Mouse (Mus musculus) ES-Bruce4 (cell line): Measurements from ENCODE around the gene Men1. TPM values are rescaled to one million over a fixed set of nuclear protein-coding genes. Genes with fewer than 3 reads are reported as not detected.

Experiments
- H3K27ac ChIP-seq: 2 replicates; pipeline ENCODE4 v1.5.1; 2012; ENCODE audit warnings: low read length, inconsistent platforms; ENCODE audit not compliant: insufficient read depth
- H3K27me3 ChIP-seq: 2 replicates; pipeline ENCODE4 v1.6.1; 2012; ENCODE audit warnings: mild to moderate bottlenecking, low read length, inconsistent platforms; ENCODE audit not compliant: control insufficient read depth, poor library complexity, insufficient read depth, severe bottlenecking
- H3K36me3 ChIP-seq: 2 replicates; pipeline ENCODE4 v1.6.1; 2012; ENCODE audit warnings: inconsistent platforms, mild to moderate bottlenecking, low read length, moderate library complexity; ENCODE audit not compliant: control insufficient read depth, poor library complexity, insufficient read depth, severe bottlenecking
- H3K4me1 ChIP-seq: one replicate; pipeline ENCODE4 v1.8.1; 2011; ENCODE audit warnings: low read length; ENCODE audit not compliant: control insufficient read depth, insufficient read depth
- H3K4me3 ChIP-seq: 2 replicates; pipeline ENCODE4 v1.5.1; 2011; ENCODE audit warnings: low read depth, mild to moderate bottlenecking, low read length
- H3K9ac ChIP-seq: 2 replicates; pipeline ENCODE4 v1.6.1; 2012; ENCODE audit warnings: low read depth, mild to moderate bottlenecking, inconsistent platforms; ENCODE audit not compliant: poor library complexity, severe bottlenecking
- H3K9me3 ChIP-seq: replicated peaks from 2 replicates; pipeline ENCODE4 v1.6.1; 2012; ENCODE audit warnings: mild to moderate bottlenecking, low read length, inconsistent platforms; ENCODE audit not compliant: control insufficient read depth, poor library complexity, insufficient read depth, severe bottlenecking
- CTCF ChIP-seq: IDR thresholded peaks from one replicate; pipeline ENCODE4 v1.8.1; 2011; ENCODE audit warnings: low read depth, low read length
- EP300 ChIP-seq: IDR thresholded peaks from 2 replicates; pipeline ENCODE4 v1.6.1; 2011; ENCODE audit warnings: low read depth, low read length; ENCODE audit not compliant: insufficient read depth
- POLR2A ChIP-seq: IDR thresholded peaks from one replicate; pipeline ENCODE4 v1.8.1; 2011; ENCODE audit warnings: low read length; ENCODE audit not compliant: insufficient read depth
- polyA plus RNA-seq: library from polyadenylated mRNA; stranded (reverse); fragments of >200 nt; gene quantifications from 2 replicates; pipeline ENCODE4 v1.2.4, GENCODE M21; 2011; ENCODE audit warnings: low read depth; ENCODE audit not compliant: missing spikeins, insufficient read depth, insufficient read length

The Men1 gene
- polyA plus RNA-seq, 1 experiment: 40.5 TPM

DNA sequence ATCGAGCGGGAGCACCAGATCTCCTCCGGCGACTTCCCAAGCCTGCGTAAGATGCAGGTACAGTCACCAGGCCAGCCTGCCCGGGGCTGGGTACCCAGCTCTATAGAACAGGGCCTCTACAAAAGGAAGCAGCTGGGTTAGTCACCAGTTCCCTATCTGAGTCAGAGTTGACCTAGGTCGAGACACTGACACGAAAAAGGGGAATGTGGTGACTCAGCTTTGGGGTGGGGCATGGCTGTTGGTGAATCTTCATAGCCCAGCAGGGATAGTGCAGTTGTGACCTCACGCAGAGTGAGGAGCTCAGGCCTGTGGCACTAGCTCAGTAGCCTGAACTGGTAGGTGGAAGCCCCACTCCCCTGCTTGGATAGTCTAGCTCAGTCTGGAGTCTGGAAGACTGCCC is 37.1 kb upstream of the Men1 start:
- Histone ChIP-seq H3K36me3 (peaks cover 22% of the 10 kb centered on the region), H3K4me1 (peaks cover 11% of the 10 kb centered on the region), H3K9ac (no peak overlapping the region), H3K9me3 (no peaks in the 10 kb centered on the region), H3K4me3 (no peak overlapping the region), H3K27ac (peak overlapping the region; percentile 14; the same call in 1 of the 2 replicates), H3K27me3 (no peaks in the 10 kb centered on the region)
- TF ChIP-seq EP300 (no peak), CTCF (no peak), POLR2A (no peak)

DNA sequence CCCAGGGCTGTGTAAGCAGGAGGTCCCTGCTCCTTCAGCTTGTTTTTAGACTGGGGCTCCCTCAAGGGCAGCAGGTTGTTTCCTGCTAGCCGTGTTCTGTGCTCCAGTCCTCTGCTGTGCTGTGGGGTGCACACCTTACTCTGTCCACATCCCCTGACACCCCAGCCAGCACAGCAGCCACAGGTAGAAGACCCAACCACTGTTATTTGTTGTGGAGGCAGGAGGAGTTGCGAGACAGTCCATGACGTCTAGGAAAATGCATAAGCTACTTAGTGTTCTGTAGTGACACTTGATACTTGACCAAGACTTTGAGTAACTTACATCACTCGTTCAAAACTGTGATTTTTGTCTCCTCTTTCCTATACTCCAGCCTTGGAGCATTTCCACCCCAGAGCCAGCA is 35.8 kb upstream of the Men1 start:
- H3K27me3 ChIP-seq: no peaks in the 10 kb centered on the region
- no peak overlapping the region for H3K4me3 ChIP-seq
- H3K9ac ChIP-seq: no peak overlapping the region
- no peaks in the 10 kb centered on the region for H3K9me3 ChIP-seq
- no peak overlapping the region for H3K27ac ChIP-seq
- peaks cover 11% of the 10 kb centered on the region for H3K4me1 ChIP-seq
- TF ChIP-seq EP300 (no peak), POLR2A (no peak), CTCF (no peak)
- H3K36me3 ChIP-seq: peaks cover 19% of the 10 kb centered on the region

DNA sequence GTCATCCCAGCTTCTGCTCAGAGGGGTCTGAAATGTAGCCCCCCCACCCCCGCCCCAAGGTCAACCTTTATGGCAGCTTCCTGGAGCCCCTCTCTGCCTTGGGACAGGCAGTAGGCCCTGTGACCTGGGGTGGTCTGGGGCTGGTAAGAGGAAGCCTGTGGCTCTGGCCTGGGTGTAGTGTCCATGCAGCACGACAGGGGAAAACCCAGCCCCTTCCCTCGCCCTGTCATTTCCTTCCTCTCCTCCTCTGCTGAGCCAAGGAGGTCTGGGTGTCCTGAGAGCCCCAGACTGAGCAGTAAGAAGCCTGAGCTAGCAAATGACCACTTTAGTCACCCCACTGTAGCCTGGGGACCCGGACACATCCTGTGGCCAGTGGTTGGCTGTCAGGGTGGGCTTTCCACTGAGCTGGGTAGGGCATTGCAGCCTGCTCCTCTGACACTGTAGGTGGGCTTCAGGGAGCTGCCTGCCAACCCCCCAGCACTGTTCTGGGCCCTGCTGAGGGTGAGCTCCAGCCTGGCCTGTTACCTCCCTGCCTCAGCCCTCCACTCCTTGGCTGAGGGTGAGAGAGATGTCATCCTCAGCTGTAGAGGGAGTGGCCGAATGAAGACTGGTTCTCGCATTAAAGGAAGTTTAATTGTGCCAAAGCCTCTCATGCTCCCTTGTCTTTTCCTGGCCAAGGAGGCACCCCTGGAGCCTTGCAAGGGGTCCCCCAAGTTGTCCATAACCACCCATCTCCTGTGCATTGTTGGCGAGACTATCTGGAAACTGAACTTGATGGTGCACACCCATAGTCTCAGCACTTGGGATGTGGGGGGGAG is 35.1 kb upstream of the Men1 start:
- no peak overlapping the region for H3K4me3 ChIP-seq
- H3K9ac ChIP-seq: no peak overlapping the region
- H3K36me3 ChIP-seq: peaks cover 19% of the 10 kb centered on the region
- H3K9me3 ChIP-seq: no peaks in the 10 kb centered on the region
- TF ChIP-seq EP300 (no peak), CTCF (no peak), POLR2A (no peak)
- H3K27me3 ChIP-seq: no peaks in the 10 kb centered on the region
- peaks cover 11% of the 10 kb centered on the region for H3K4me1 ChIP-seq
- H3K27ac ChIP-seq: 0 out of 2 replicates have a peak overlapping the region, but pooled peaks have one; percentile 13

DNA sequence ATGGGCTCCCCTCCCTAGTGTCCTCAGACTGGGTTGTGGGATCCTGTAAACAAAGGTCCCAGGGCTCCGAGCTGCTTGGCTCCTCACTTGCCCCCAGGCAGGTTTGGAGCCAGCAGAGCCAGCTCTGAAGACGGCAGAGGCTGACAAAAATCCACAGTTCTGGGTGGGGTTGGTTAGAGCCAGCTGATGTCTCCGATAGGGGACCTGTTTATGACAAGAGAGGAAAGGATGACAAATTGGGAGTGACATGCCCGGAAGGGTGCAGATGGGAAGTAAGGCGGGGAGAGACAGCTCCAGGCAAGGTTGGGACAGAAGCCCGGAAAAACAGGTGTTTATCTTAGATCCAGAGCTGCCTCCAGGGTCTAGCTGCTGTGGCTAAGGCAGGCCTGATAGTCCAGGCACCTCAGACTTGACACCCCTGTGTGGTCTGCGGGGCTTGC is 34.4 kb upstream of the Men1 start:
- no peaks in the 10 kb centered on the region for H3K9me3 ChIP-seq
- H3K27me3 ChIP-seq: no peaks in the 10 kb centered on the region
- peaks cover 14% of the 10 kb centered on the region for H3K36me3 ChIP-seq
- peak overlapping the region; percentile 34; the same call in 1 of the 2 replicates for H3K27ac ChIP-seq
- H3K9ac ChIP-seq: no peak overlapping the region
- H3K4me1 ChIP-seq: peaks cover 11% of the 10 kb centered on the region
- TF ChIP-seq CTCF (no peak), POLR2A (no peak), EP300 (no peak; the same call in 1 of the 2 replicates)
- no peak overlapping the region for H3K4me3 ChIP-seq

DNA sequence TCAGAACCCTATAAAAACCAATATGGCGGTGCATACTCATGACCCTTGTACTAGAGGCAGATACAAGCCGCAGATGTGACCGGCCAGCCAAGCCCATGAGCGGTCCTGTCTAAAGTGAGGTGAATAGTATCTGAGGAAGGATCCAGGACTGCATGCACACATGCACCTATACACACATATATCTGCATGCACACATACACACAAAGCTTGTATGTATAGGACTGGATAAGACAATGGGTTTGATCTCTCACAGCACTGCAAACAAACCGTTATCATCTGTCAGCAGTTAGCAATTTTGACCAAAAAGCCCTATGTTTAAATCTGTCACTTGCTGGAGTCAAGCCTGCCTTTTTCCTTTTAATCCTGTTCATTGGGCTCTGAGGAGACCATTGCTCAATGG is 32.7 kb upstream of the Men1 start:
- H3K9me3 ChIP-seq: no peaks in the 10 kb centered on the region
- TF ChIP-seq CTCF: no peak
- no peak for TF ChIP-seq POLR2A
- TF ChIP-seq EP300: no peak
- H3K27me3 ChIP-seq: no peaks in the 10 kb centered on the region
- H3K4me3 ChIP-seq: no peak overlapping the region
- H3K27ac ChIP-seq: peak overlapping the region; percentile 10; the same call in 1 of the 2 replicates
- H3K36me3 ChIP-seq: peaks cover 8% of the 10 kb centered on the region; the same call in 1 of the 2 replicates
- H3K4me1 ChIP-seq: peaks cover 11% of the 10 kb centered on the region
- no peak overlapping the region for H3K9ac ChIP-seq

DNA sequence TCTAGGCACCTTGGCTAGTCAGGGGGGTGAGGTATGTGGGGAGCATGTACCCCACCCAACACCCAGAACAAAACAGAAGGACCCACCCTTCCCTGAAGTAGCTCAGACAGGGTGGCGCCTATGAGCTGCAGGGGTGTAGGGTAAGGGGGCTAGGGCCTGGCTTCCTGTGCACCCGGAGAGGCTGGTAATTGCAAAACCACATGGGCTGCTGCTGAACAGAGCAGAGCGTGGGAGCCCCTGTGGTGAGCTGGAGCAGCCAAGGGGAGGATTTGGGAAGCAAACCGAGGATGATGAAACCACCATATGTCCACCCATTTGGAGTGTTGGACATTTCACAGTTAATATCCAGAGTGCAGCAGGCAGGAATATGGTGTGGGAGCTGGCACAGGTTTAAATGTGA is 32.3 kb upstream of the Men1 start:
- peaks cover 8% of the 10 kb centered on the region for H3K4me1 ChIP-seq
- peak overlapping the region; percentile 40 for H3K9ac ChIP-seq
- no peaks in the 10 kb centered on the region for H3K27me3 ChIP-seq
- H3K9me3 ChIP-seq: no peaks in the 10 kb centered on the region
- peak overlapping the region; percentile 31; the same call in 1 of the 2 replicates for H3K27ac ChIP-seq
- H3K4me3 ChIP-seq: no peak overlapping the region
- TF ChIP-seq CTCF (no peak), EP300 (peak; percentile 68), POLR2A (no peak)
- peaks cover 8% of the 10 kb centered on the region; the same call in 1 of the 2 replicates for H3K36me3 ChIP-seq
